Mouse (Mus musculus) heart, embryonic 14.5 days (tissue): ENCODE data around the gene Rab5c. TPM values are rescaled to one million over a fixed set of nuclear protein-coding genes. Genes with fewer than 3 reads are reported as not detected.

Experiments used
- ATAC-seq: fragments of 200-750 bp; cut with Nextera tagmentation; 2 replicates; pipeline ENCODE4 v1.8.0; 2017; ENCODE audit warnings: low read depth, moderate TSS enrichment; ENCODE audit not compliant: insufficient number of reproducible peaks, insufficient read depth, low FRiP score
- H3K27ac ChIP-seq, 2 experiments: fragments of 200-500 bp in 1 of 2; fragments of 300-500 bp in 1 of 2; sonication (generic) in 1 of 2; replicated peaks in 1 of 2; 2 replicates each; pipeline ENCODE4 v1.5.1; 2012 to 2014; ENCODE audit warnings: low read depth in 2 of 2, low read length in 2 of 2, control low read depth in 1 of 2, mild to moderate bottlenecking in 1 of 2, mixed read lengths in 1 of 2; ENCODE audit not compliant: control insufficient read depth in 1 of 2, insufficient read depth in 1 of 2
- H3K27me3 ChIP-seq: fragments of 300-500 bp; sonication (generic); 2 replicates; pipeline ENCODE4 v1.6.1; 2014; ENCODE audit warnings: mild to moderate bottlenecking, low read length, control low read depth; ENCODE audit not compliant: control insufficient read depth, insufficient read depth
- H3K36me3 ChIP-seq: fragments of 300-500 bp; sonication (generic); 2 replicates; pipeline ENCODE4 v1.6.1; 2014; ENCODE audit warnings: mild to moderate bottlenecking, control low read depth, low read length, mixed read lengths; ENCODE audit not compliant: control insufficient read depth, insufficient read depth
- H3K4me1 ChIP-seq, 2 experiments: fragments of 200-500 bp in 1 of 2; fragments of 300-500 bp in 1 of 2; sonication (generic) in 1 of 2; 2 replicates each; pipeline ENCODE4 v1.6.1; 2012 to 2014; ENCODE audit warnings: low read length in 2 of 2, control low read depth in 1 of 2, mixed read lengths in 1 of 2; ENCODE audit not compliant: control insufficient read depth in 2 of 2, insufficient read depth in 2 of 2
- H3K4me2 ChIP-seq: fragments of 300-500 bp; sonication (generic); 2 replicates; pipeline ENCODE4 v1.6.1; 2014; ENCODE audit warnings: mild to moderate bottlenecking, low read length
- H3K4me3 ChIP-seq, 2 experiments: fragments of 200-500 bp in 1 of 2; fragments of 300-500 bp in 1 of 2; sonication (generic) in 1 of 2; 2 replicates each; pipeline ENCODE4 v1.5.1; 2012 to 2014; ENCODE audit warnings: low read length in 2 of 2, mild to moderate bottlenecking in 2 of 2, control low read depth in 1 of 2, low read depth in 1 of 2, moderate library complexity in 1 of 2; ENCODE audit not compliant: control insufficient read depth in 1 of 2, insufficient read depth in 1 of 2
- H3K9ac ChIP-seq: fragments of 300-500 bp; sonication (generic); 2 replicates; pipeline ENCODE4 v1.6.1; 2014; ENCODE audit warnings: mild to moderate bottlenecking, low read length
- H3K9me3 ChIP-seq: fragments of 300-500 bp; sonication (generic); 2 replicates; pipeline ENCODE4 v1.6.1; 2016; ENCODE audit warnings: low read length, control low read depth; ENCODE audit not compliant: control insufficient read depth
- WGBS: fragments of 180-500 bp; shearing (Covaris S2); extraction: QIAGEN DNeasy Blood & Tissue Kit; methylation state at CpG from one replicate; pipeline ENCODE4 v1.1.7; 2014; 5-methylcytosine and 5-hydroxymethylcytosine counted together
- polyA plus RNA-seq: library from polyadenylated mRNA; unstranded; fragments of >200 nt; fragmentation: Nextera tagmentation; extraction: Ambion mirVana; gene quantifications from 2 replicates; pipeline ENCODE4 v1.2.1, GENCODE M21; 2014

Gene Rab5c
- polyA plus RNA-seq, 1 experiment from 2014 or later, result 30.7 TPM

DNA sequence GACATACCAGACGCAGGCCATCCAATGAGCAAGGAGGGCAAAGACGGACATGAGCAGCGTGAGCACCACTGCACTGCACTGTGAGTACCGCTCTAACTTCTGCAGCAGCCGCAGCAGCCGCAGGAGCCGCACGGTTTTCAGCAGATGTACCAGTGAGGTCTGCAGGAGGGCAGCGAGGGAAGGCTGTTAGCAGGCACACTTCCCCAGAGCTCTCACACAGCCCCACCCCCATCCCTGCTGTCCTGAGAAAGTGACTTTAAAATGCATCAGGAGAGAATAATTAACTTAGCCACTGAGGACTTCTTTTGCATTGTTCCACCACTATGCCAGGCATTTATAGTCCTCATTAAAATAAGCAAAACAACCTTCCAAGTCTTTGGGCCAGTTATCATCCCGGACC is 14.3 kb upstream of the Rab5c start:
- ATAC-seq, result no peak
- Histone ChIP-seq H3K4me3 (no peak overlapping the region), H3K9ac (no peak overlapping the region), H3K27ac (no peak overlapping the region), H3K4me1 (no peaks in the 10 kb centered on the region), H3K9me3 (no peaks in the 10 kb centered on the region), H3K36me3 (no peaks in the 10 kb centered on the region), H3K27me3 (peaks cover 39% of the 10 kb centered on the region), H3K4me2 (no peak overlapping the region)
- WGBS, result 34% methylated on average over 10 of the region's 10 CpGs

DNA sequence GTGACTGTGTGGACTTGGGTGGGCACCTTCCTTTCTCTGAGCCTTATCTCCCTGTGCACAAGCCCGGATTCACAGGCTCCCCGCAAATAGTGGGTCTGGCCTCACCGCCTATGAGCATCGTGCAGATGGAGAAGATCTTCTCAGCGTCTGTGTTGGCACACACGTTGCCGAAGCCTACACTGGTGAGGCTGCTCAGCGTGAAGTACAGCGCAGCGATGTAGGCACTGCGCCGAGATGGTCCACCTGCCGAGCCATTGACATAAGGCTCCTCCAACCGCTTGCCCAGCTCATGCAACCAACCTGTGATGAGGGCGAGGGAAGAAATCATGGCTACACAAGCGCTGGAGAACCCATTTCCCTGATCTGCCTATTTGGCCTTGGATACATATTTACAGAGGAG is 12.1 kb upstream of the Rab5c start:
- no peaks in the 10 kb centered on the region for H3K36me3 ChIP-seq
- H3K4me2 ChIP-seq, result no peak overlapping the region
- no peak for ATAC-seq
- H3K9me3 ChIP-seq, result no peaks in the 10 kb centered on the region
- H3K27ac ChIP-seq, result no peak overlapping the region
- H3K4me3 ChIP-seq, result no peak overlapping the region
- peaks cover 44% of the 10 kb centered on the region for H3K27me3 ChIP-seq
- no peak overlapping the region for H3K9ac ChIP-seq
- WGBS, result 79% methylated on average over 16 of the region's 16 CpGs
- no peaks in the 10 kb centered on the region for H3K4me1 ChIP-seq

DNA sequence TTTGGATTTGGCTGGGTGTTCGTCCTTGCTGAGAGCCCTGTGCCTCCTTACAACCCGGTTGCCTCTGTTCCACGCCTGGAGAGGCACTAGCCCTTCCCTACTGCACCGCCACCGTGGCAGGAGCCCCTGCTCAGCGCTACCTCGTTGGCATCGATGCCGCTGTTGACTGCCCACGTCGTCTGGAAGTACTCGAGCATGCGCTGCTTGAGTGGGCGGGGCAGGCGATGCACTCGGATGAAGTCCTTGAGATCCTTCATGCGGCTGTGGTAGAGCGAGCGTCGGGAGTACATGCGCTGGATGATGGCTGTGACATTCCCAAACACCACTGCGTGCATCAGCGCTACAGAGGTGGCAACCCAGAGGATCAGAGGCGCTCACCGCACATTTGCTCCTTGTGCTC is 11.5 kb upstream of the Rab5c start:
- ATAC-seq, result no peak
- Histone ChIP-seq H3K4me2 (no peak overlapping the region), H3K4me1 (no peaks in the 10 kb centered on the region), H3K36me3 (no peaks in the 10 kb centered on the region), H3K27me3 (peaks cover 44% of the 10 kb centered on the region), H3K9me3 (no peaks in the 10 kb centered on the region), H3K4me3 (no peak overlapping the region), H3K27ac (no peak overlapping the region), H3K9ac (no peak overlapping the region)
- WGBS, result 26% methylated on average over 25 of the region's 25 CpGs

DNA sequence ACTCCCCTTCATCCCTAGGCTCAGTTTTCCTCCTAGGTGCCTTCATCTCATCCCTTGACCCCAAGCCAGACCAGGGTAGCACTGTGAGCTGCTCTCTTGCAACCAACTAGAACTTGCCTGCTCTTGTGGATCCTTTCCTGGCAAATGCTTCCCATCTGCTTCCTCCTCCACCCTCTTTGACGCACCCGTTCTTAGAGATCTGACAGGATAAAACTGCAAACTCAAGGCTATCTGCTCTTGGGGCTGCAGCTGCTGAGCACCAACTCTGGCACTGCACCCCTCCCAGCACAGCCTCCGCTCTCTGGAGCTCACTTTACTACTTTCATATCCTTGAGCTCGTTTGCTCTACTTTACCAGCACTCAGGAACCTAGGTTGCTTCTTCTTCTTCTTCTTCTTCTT is 10.6 kb upstream of the Rab5c start:
- no peak for ATAC-seq
- no peak overlapping the region for H3K27ac ChIP-seq
- no peak overlapping the region for H3K9ac ChIP-seq
- peaks cover 44% of the 10 kb centered on the region for H3K27me3 ChIP-seq
- WGBS, result 68% methylated on average over 4 of the region's 4 CpGs
- no peaks in the 10 kb centered on the region for H3K4me1 ChIP-seq
- no peak overlapping the region for H3K4me3 ChIP-seq
- no peaks in the 10 kb centered on the region for H3K36me3 ChIP-seq
- H3K9me3 ChIP-seq, result no peaks in the 10 kb centered on the region
- H3K4me2 ChIP-seq, result no peak overlapping the region

DNA sequence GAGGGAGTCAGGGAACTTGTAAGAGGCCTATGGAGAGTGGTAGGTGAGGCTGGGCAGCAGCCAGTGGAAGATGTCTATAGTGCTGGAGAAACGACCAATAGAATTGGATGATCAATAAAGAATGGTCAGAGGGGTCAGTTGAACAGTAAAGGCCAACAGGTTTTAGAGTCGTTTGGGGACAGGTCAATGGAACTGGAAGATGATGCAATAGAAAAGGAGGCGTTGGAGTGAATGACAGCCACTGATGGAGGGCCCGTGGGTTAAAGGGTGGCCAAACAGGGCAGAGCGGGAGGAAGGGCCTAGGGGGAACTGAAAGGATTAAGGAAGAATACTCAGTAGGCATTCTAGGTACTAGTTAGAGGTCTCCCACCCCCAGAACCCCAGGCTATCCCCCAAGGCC is 9.1 kb upstream of the Rab5c start:
- Histone ChIP-seq H3K27ac (no peak overlapping the region), H3K4me3 (no peak overlapping the region), H3K4me2 (no peak overlapping the region), H3K9me3 (no peaks in the 10 kb centered on the region), H3K27me3 (peaks cover 36% of the 10 kb centered on the region), H3K9ac (no peak overlapping the region), H3K36me3 (no peaks in the 10 kb centered on the region), H3K4me1 (no peaks in the 10 kb centered on the region)
- WGBS, result 59% methylated on average over 5 of the region's 5 CpGs
- no peak for ATAC-seq

DNA sequence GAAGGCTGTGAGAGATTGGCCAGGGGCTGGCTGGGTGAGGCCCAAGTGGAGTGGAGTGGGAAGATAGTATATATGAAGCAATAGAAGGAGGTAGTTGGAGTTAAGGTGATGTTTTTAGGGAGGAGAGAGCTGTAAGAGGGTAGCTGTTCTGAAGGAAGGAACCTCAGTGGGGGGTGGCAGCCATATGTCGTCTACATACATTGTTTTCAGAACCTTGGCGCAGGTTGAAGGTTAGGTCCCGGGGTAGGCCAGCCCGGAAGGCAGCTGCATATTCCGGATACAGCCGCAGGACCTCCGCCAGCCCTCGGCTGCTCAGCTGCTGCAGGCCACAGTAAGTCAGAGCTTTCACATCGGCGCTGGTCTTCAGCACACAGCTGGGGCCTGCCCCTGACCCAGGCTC is 8.5 kb upstream of the Rab5c start:
- no peak for ATAC-seq
- Histone ChIP-seq H3K27me3 (peaks cover 35% of the 10 kb centered on the region), H3K4me2 (no peak overlapping the region), H3K27ac (no peak overlapping the region), H3K36me3 (no peaks in the 10 kb centered on the region), H3K9me3 (no peaks in the 10 kb centered on the region), H3K9ac (no peak overlapping the region), H3K4me3 (no peak overlapping the region), H3K4me1 (no peaks in the 10 kb centered on the region)
- WGBS, result 77% methylated on average over 10 of the region's 10 CpGs

DNA sequence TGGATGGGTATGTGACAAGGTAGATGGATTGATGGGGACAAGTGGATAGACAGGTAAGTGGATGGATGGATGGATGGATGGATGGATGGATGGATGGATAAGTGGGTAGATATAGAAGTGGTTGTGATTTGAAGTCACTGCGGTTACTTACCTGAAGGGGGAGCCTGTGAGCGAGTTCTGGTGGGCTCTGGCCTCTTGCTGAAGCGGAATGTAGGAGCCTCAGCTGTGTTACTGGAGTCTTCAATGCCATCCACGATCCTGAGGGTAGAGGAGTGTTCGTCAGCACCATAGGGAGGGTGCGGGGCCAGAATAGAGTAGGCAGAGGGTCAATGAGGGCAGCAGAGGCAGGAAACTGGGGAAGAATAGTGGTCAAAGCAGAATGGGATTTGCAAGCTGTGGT is 7.1 kb upstream of the Rab5c start:
- H3K9me3 ChIP-seq, result no peaks in the 10 kb centered on the region
- ATAC-seq, result no peak
- H3K4me1 ChIP-seq, result no peaks in the 10 kb centered on the region
- peaks cover 31% of the 10 kb centered on the region for H3K27me3 ChIP-seq
- H3K4me2 ChIP-seq, result no peak overlapping the region
- H3K27ac ChIP-seq, result no peak overlapping the region
- 17% methylated on average over 6 of the region's 6 CpGs for WGBS
- no peak overlapping the region for H3K4me3 ChIP-seq
- no peaks in the 10 kb centered on the region for H3K36me3 ChIP-seq
- no peak overlapping the region for H3K9ac ChIP-seq

DNA sequence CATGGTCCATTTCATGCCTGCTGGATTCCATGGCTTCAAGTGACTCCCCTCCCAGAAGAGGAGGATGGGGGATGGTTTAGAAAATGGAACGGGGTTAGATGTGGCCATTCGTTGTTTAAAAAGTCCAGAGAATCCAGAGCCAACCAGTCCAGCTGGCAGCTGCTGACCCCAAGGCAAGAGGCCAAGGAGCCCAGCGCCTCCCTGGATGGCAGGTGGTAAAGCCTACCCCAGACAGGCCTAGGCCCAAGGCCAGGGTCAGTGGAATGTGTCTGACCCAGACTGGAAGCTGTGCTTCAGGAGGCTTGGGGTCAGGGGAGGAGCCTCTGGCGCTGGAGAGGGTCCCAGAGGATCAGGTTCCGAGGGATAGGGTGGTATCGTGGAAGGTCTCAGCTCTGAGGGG is 3.3 kb upstream of the Rab5c start:
- no peak overlapping the region for H3K4me2 ChIP-seq
- no peak overlapping the region for H3K4me3 ChIP-seq
- peaks cover 6 to 10% of the 10 kb centered on the region in 2 experiments for H3K4me1 ChIP-seq
- H3K9me3 ChIP-seq, result no peaks in the 10 kb centered on the region
- 65% methylated on average over 6 of the region's 6 CpGs for WGBS
- H3K36me3 ChIP-seq, result no peaks in the 10 kb centered on the region
- no peaks in the 10 kb centered on the region; the same call in 1 of the 2 replicates for H3K27me3 ChIP-seq
- H3K27ac ChIP-seq, result no peak overlapping the region
- ATAC-seq, result no peak
- H3K9ac ChIP-seq, result no peak overlapping the region
